Comparison of ENCODE assay signal across 17 mouse cellular contexts in the genomic region with DNA sequence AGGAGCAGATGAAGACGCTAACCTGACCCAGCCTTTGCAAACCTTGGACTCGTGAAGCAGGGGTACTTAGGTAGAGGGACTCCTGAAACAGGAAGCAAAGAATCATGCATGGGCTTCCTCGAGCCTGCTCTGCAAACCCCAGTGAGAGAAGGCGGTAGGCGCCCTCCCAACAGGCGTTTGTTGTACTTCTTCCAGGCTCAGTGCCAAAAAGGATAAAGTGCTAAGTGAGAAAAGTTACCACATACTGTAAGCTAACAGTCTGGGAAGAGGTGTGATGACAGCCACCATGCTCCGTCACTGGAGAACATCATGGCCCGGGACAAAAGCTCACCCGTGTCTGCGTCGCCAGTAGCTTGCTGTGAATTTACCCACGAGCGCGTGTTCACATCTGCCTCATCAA. TPM values are rescaled to one million over a fixed set of nuclear protein-coding genes. Genes with fewer than 3 reads are reported as not detected.
"Had no signal": no experiment of that assay in that cellular context is flagged by ENCODE, and none has a peak within 500 bp of the region (broad histone marks: within the 10 kb centered on the region; RNA-seq: fewer than 3 reads in every experiment).

No protein-coding gene starts in this region.

- H3K4me1 ChIP-seq: lung, embryonic 15.5 days; midbrain, embryonic 10.5 days; midbrain, embryonic 12.5 days had no signal

- H3K9ac ChIP-seq: lung, embryonic 15.5 days; midbrain, embryonic 12.5 days; neural tube, embryonic 13.5 days; neural tube, embryonic 15.5 days had no signal

- DNase-seq: lung, adult 18-20 months; lung, postnatal 4 days; midbrain, embryonic 14.5 days; retina, postnatal 1 day; right cerebral cortex, adult 18-20 months; right cerebral cortex, postnatal 25 days; right cerebral cortex, postnatal 4 days; spleen, adult 18-20 months; thymus, adult 18-20 months; thymus, postnatal 14 days; thymus, postnatal 36 days had no signal

- H3K9me3 ChIP-seq: lung, embryonic 15.5 days; midbrain, embryonic 10.5 days; midbrain, embryonic 12.5 days; neural tube, embryonic 15.5 days had no signal

- H3K27me3 ChIP-seq: lung, embryonic 15.5 days; midbrain, embryonic 12.5 days; neural tube, embryonic 13.5 days; neural tube, embryonic 15.5 days had no signal

- H3K4me3 ChIP-seq: lung, embryonic 15.5 days; midbrain, embryonic 10.5 days; midbrain, embryonic 12.5 days; myocyte; neural tube, embryonic 13.5 days; neural tube, embryonic 15.5 days had no signal

- H3K36me3 ChIP-seq: lung, embryonic 15.5 days; midbrain, embryonic 10.5 days; midbrain, embryonic 12.5 days; neural tube, embryonic 13.5 days; neural tube, embryonic 15.5 days had no signal

- H3K27ac ChIP-seq: lung, embryonic 15.5 days; midbrain, embryonic 10.5 days; midbrain, embryonic 12.5 days; neural tube, embryonic 13.5 days; neural tube, embryonic 15.5 days had no signal

RNA-seq across cellular contexts. Expression of gene Aff3, which starts 59.9 kb away (rescaled TPM):
- polyA plus RNA-seq: myocyte had no signal
